Mouse (Mus musculus) fibroblast of lung, adult 2 months (primary cell): Measurements from ENCODE around the gene Fbxo21.

Experiments
- DNase-seq: peaks from one replicate; pipeline ENCODE4 v3.0.0-alpha.2; 2011; ENCODE audit warnings: low read depth

The Fbxo21 gene

GRCm38 (mm10) chr5:118047091-118047757 lies 70.7 kb downstream of the Fbxo21 start:
- no peak for DNase-seq

- no peak for DNase-seq
These were observed 71.9 kb downstream of the Fbxo21 start for GRCm38 (mm10) chr5:118048412-118048811.

- DNase-seq: no peak
These were observed 72.4 kb downstream of the Fbxo21 start for GRCm38 (mm10) chr5:118048928-118049327.

GRCm38 (mm10) chr5:118050743-118051142 lies 74.2 kb downstream of the Fbxo21 start:
- DNase-seq: no peak

DNA sequence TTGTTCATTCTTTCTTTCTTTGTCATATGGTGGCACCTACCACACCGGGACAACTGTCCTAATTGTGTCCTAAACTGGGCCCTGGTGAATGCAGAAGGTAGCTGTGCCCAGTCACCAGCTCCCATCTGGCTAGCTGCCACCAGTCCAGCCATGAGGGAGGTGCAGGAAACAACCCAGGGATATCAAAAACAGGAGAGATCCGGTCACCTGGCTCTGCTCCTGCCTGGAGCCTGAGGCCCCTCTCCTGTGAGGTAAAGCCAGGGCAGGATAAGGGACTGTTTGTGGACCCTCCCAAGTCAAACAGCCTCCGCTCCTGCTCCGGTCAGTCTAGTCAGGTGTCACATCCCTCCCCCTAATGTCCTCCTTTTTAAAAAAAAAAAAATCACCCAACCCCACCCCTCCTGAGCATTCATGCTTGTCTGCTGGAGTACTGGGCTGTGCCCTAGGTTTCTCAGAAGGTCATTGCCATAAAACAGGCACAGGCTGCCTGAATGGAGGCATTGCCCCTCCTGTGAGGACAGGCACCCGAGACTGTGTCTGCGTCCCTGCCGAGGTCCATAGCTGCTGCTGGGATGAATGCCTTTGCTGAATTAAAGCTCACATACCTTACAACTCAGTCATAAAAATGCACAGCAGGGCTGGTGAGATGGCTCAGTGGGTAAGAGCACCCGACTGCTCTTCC lies 75.6 kb downstream of the Fbxo21 start:
- DNase-seq: no peak

DNA sequence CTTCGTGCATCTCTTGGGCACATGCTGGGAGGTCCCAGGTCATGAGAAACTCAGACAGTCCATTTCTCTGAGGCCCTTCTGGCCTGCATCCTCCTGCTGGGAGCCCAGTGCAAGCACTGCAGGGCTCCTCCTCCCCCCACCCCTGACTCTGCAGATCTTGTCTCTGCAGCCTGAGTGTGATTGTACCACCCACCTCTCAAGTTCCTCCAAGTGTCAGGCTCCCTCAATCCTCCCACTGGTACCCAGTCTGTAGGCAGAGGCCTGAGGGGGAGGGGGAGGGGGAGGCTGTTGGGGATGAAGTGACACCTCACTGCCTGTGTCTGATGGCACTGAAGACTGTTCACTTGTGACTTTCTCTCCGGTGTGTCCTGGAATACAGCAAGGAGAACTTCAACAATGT lies 76.7 kb downstream of the Fbxo21 start:
- DNase-seq: no peak

GRCm38 (mm10) chr5:118057508-118058111 lies 81.1 kb downstream of the Fbxo21 start:
- no peak for DNase-seq

GRCm38 (mm10) chr5:118058858-118059257 lies 82.3 kb downstream of the Fbxo21 start:
- no peak for DNase-seq

DNA sequence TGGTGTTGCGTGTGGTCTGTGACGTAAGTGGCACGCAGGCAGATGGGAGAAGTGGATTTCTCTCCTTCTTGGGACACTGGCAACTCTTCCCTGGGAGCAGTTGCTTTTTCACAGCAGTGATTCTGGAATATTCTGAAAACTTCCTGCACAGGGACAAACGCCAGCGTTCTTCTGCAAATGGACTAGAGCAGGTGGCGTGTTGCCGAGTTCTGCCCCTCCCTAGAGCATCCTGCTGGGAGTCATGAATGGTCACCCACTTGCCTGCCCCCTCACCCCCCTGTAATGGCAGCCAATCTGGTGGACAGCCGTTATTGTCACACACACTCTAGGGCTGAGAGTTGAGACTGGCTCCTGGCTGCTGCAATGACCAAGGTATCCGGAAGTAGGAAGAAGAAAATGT lies 83.1 kb downstream of the Fbxo21 start:
- DNase-seq: no peak
